Mouse (Mus musculus): ENCODE data around the gene Hbb-bt. TPM values are rescaled to one million over a fixed set of nuclear protein-coding genes. Genes with fewer than 3 reads are reported as not detected.
"Not testable (repeated sequence)": the region's sequence is repeated elsewhere in the genome, so short reads cannot be mapped to it uniquely, and the experiment has no call there.

The Hbb-bt gene
- polyA plus RNA-seq, 1 experiment from 2014 or later, result 658 TPM

DNA sequence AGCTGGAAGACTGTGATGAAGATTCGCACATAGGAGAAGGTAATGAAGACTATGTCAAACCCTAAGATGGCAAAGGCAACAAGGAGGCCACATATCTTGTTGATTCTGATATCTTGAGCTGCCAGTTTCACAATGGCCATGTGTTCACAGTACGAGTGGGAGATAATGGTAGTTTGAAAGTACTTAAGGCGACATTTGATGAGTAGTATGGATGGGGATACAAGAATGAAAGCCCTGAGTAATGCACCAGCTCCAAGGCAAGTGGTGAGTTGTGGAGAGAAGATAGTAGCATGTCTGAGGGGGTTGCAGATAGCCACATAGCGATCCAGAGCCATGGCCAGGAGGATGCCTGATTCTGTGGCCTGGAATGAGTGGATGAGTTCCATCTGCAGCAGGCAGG lies 36.1 kb downstream of the Hbb-bt start:
- H3K4me1 ChIP-seq (replicated peaks; ENCODE audit: control insufficient read depth, insufficient read depth, low read length); H3K27ac ChIP-seq (ENCODE audit: low read depth, low read length); H3K4me3 ChIP-seq (ENCODE audit: low read depth, low read length); H3K36me3 ChIP-seq (ENCODE audit: control insufficient read depth, insufficient read depth, low read length); H3K4me2 ChIP-seq (replicated peaks; ENCODE audit: low read depth, low read length); H3K9ac ChIP-seq (ENCODE audit: low read depth, low read length); H3K27me3 ChIP-seq (ENCODE audit: control insufficient read depth, insufficient read depth, low read length); ATAC-seq (ENCODE audit: low FRiP score); DNase-seq (ENCODE audit: low spot score); H3K9me3 ChIP-seq (ENCODE audit: control insufficient read depth, low read length): not testable (repeated sequence)
- 76% methylated on average over 3 of the region's 4 CpGs for WGBS

GRCm38 (mm10) chr7:103771494-103771893 lies 42.3 kb downstream of the Hbb-bt start, which contains the start of gene Olfr69:
TSS of gene Olfr69 (minus strand) at chr7:103771594.
- WGBS, result 62% methylated on average over 2 of the region's 2 CpGs
- no peaks in the 10 kb centered on the region for H3K27me3 ChIP-seq (ENCODE audit: control insufficient read depth, insufficient read depth, low read length)
- H3K27ac ChIP-seq (ENCODE audit: low read depth, low read length), result no peak within 1 kb of the TSS
- H3K4me2 ChIP-seq (replicated peaks; ENCODE audit: low read depth, low read length), result no peak within 1 kb of the TSS
- H3K4me1 ChIP-seq (replicated peaks; ENCODE audit: control insufficient read depth, insufficient read depth, low read length), result no peaks in the 10 kb centered on the region
- no peak for ATAC-seq (ENCODE audit: low FRiP score)
- no peaks in the 10 kb centered on the region for H3K9me3 ChIP-seq (ENCODE audit: control insufficient read depth, low read length)
- no peak within 1 kb of the TSS for H3K4me3 ChIP-seq (ENCODE audit: low read depth, low read length)
- no peak for DNase-seq (ENCODE audit: low spot score)
- H3K36me3 ChIP-seq (ENCODE audit: control insufficient read depth, insufficient read depth, low read length), result no peaks in the 10 kb centered on the region
- H3K9ac ChIP-seq (ENCODE audit: low read depth, low read length), result no peak within 1 kb of the TSS

DNA sequence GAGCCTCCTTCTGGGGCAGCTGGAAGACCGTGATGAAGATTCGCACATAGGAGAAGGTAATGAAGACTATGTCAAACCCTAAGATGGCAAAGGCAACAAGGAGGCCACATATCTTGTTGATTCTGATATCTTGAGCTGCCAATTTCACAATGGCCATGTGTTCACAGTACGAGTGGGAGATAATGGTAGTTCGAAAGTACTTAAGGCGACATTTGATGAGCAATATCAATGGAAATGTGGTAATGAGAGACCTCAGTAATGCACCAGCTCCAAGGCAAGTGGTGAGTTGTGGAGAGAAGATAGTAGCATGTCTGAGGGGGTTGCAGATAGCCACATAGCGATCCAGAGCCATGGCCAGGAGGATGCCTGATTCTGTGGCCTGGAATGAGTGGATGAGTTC lies 46.1 kb downstream of the Hbb-bt start:
- not testable (repeated sequence) for H3K4me1 ChIP-seq (replicated peaks; ENCODE audit: control insufficient read depth, insufficient read depth, low read length); H3K4me2 ChIP-seq (replicated peaks; ENCODE audit: low read depth, low read length); H3K27ac ChIP-seq (ENCODE audit: low read depth, low read length); ATAC-seq (ENCODE audit: low FRiP score); H3K9ac ChIP-seq (ENCODE audit: low read depth, low read length); DNase-seq (ENCODE audit: low spot score); H3K36me3 ChIP-seq (ENCODE audit: control insufficient read depth, insufficient read depth, low read length); H3K9me3 ChIP-seq (ENCODE audit: control insufficient read depth, low read length); H3K27me3 ChIP-seq (ENCODE audit: control insufficient read depth, insufficient read depth, low read length); H3K4me3 ChIP-seq (ENCODE audit: low read depth, low read length)
- 97% methylated on average over 4 of the region's 6 CpGs for WGBS

Other genes starting within 250 kb of the Hbb-bt start
- not detected in 2 replicates for gene Olfr616, start 244.9 kb downstream of the Hbb-bt start, polyA plus RNA-seq (2014; fragmentation: Nextera tagmentation; extraction: Ambion mirVana)
- 0.29 TPM in 1 of 2 replicates, not detected in the other for gene Olfr617, start 240.9 kb downstream of the Hbb-bt start, polyA plus RNA-seq (2014; fragmentation: Nextera tagmentation; extraction: Ambion mirVana)
- gene Olfr618, start 223.9 kb downstream of the Hbb-bt start, polyA plus RNA-seq (2014; fragmentation: Nextera tagmentation; extraction: Ambion mirVana), result 0.09 TPM in 1 of 2 replicates, not detected in the other
- not detected in 2 replicates for gene Olfr619, start 213.4 kb downstream of the Hbb-bt start, polyA plus RNA-seq (2014; fragmentation: Nextera tagmentation; extraction: Ambion mirVana)
- not detected in 2 replicates for gene Olfr620, start 201.5 kb downstream of the Hbb-bt start, polyA plus RNA-seq (2014; fragmentation: Nextera tagmentation; extraction: Ambion mirVana)
- gene Olfr622, start 171.3 kb downstream of the Hbb-bt start, polyA plus RNA-seq (2014; fragmentation: Nextera tagmentation; extraction: Ambion mirVana), result not detected in 2 replicates
- gene Olfr623, start 150.3 kb downstream of the Hbb-bt start, polyA plus RNA-seq (2014; fragmentation: Nextera tagmentation; extraction: Ambion mirVana), result not detected in 2 replicates
- gene Olfr624, start 142.8 kb downstream of the Hbb-bt start, polyA plus RNA-seq (2014; fragmentation: Nextera tagmentation; extraction: Ambion mirVana), result 0.03 and 0.04 TPM in 2 replicates
- gene Olfr625-ps1, start 131.3 kb downstream of the Hbb-bt start, polyA plus RNA-seq (2014; fragmentation: Nextera tagmentation; extraction: Ambion mirVana), result not detected in 2 replicates
- gene Olfr243, start 99.3 kb downstream of the Hbb-bt start, polyA plus RNA-seq (2014; fragmentation: Nextera tagmentation; extraction: Ambion mirVana), result not detected in 2 replicates
- not detected in 2 replicates for gene Olfr628, start 83.6 kb downstream of the Hbb-bt start, polyA plus RNA-seq (2014; fragmentation: Nextera tagmentation; extraction: Ambion mirVana)
- gene Olfr629, start 69.1 kb downstream of the Hbb-bt start, polyA plus RNA-seq (2014; fragmentation: Nextera tagmentation; extraction: Ambion mirVana), result not detected in 2 replicates
- not detected in 2 replicates for gene Olfr630, start 56.7 kb downstream of the Hbb-bt start, polyA plus RNA-seq (2014; fragmentation: Nextera tagmentation; extraction: Ambion mirVana)
- not detected in 2 replicates for gene Olfr69, start 42.4 kb downstream of the Hbb-bt start, polyA plus RNA-seq (2014; fragmentation: Nextera tagmentation; extraction: Ambion mirVana)
- not detected in 2 replicates for gene Olfr68, start 34.3 kb downstream of the Hbb-bt start, polyA plus RNA-seq (2014; fragmentation: Nextera tagmentation; extraction: Ambion mirVana)
- gene Olfr67, start 22.2 kb downstream of the Hbb-bt start, polyA plus RNA-seq (2014; fragmentation: Nextera tagmentation; extraction: Ambion mirVana), result not detected in 2 replicates
- gene Hbb-bs, start 14.1 kb upstream of the Hbb-bt start, polyA plus RNA-seq (2014; fragmentation: Nextera tagmentation; extraction: Ambion mirVana), result 266 and 269 TPM in 2 replicates
- not detected in 2 replicates for gene Hbb-bh2, start 26.5 kb upstream of the Hbb-bt start, polyA plus RNA-seq (2014; fragmentation: Nextera tagmentation; extraction: Ambion mirVana)
- 2,447 and 2,531 TPM in 2 replicates for gene Hbb-bh1, start 29.2 kb upstream of the Hbb-bt start, polyA plus RNA-seq (2014; fragmentation: Nextera tagmentation; extraction: Ambion mirVana)
- gene Hbb-y, start 39.2 kb upstream of the Hbb-bt start, polyA plus RNA-seq (2014; fragmentation: Nextera tagmentation; extraction: Ambion mirVana), result 10,698 and 10,834 TPM in 2 replicates
- gene Olfr66, start 72.3 kb upstream of the Hbb-bt start, polyA plus RNA-seq (2014; fragmentation: Nextera tagmentation; extraction: Ambion mirVana), result not detected in 2 replicates
- gene Olfr64, start 80.5 kb upstream of the Hbb-bt start, polyA plus RNA-seq (2014; fragmentation: Nextera tagmentation; extraction: Ambion mirVana), result not detected in 2 replicates
- gene Olfr65, start 89.5 kb upstream of the Hbb-bt start, polyA plus RNA-seq (2014; fragmentation: Nextera tagmentation; extraction: Ambion mirVana), result not detected in 2 replicates
- gene Olfr631, start 114.8 kb upstream of the Hbb-bt start, polyA plus RNA-seq (2014; fragmentation: Nextera tagmentation; extraction: Ambion mirVana), result not detected in 2 replicates
- gene Olfr632, start 120.4 kb upstream of the Hbb-bt start, polyA plus RNA-seq (2014; fragmentation: Nextera tagmentation; extraction: Ambion mirVana), result 0.13 TPM in 1 of 2 replicates, not detected in the other
- not detected in 2 replicates for gene Olfr633, start 130.4 kb upstream of the Hbb-bt start, polyA plus RNA-seq (2014; fragmentation: Nextera tagmentation; extraction: Ambion mirVana)
- not detected in 2 replicates for gene Olfr635, start 157.2 kb upstream of the Hbb-bt start, polyA plus RNA-seq (2014; fragmentation: Nextera tagmentation; extraction: Ambion mirVana)
- gene Olfr638, start 184.8 kb upstream of the Hbb-bt start, polyA plus RNA-seq (2014; fragmentation: Nextera tagmentation; extraction: Ambion mirVana), result not detected in 2 replicates
- gene Olfr639, start 203.3 kb upstream of the Hbb-bt start, polyA plus RNA-seq (2014; fragmentation: Nextera tagmentation; extraction: Ambion mirVana), result 0.05 TPM in 1 of 2 replicates, not detected in the other
- not detected in 2 replicates for gene Olfr640, start 211.6 kb upstream of the Hbb-bt start, polyA plus RNA-seq (2014; fragmentation: Nextera tagmentation; extraction: Ambion mirVana)
- gene Olfr641, start 221.4 kb upstream of the Hbb-bt start, polyA plus RNA-seq (2014; fragmentation: Nextera tagmentation; extraction: Ambion mirVana), result not detected in 2 replicates
- gene Olfr642, start 238.7 kb upstream of the Hbb-bt start, polyA plus RNA-seq (2014; fragmentation: Nextera tagmentation; extraction: Ambion mirVana), result not detected in 2 replicates
- gene 4930516K23Rik, start 247.4 kb upstream of the Hbb-bt start, polyA plus RNA-seq (2014; fragmentation: Nextera tagmentation; extraction: Ambion mirVana), result not detected in 2 replicates

Data from hindbrain, embryonic 11.5 days (tissue).